Mouse (Mus musculus) embryonic facial prominence, embryonic 15.5 days (tissue): Measurements from ENCODE around the gene Gm20388. TPM values are rescaled to one million over a fixed set of nuclear protein-coding genes. Genes with fewer than 3 reads are reported as not detected.

Experiments used
- ATAC-seq: fragments of 200-750 bp; cut with Nextera tagmentation; 2 replicates; pipeline ENCODE4 v1.8.0; 2017; ENCODE audit warnings: low read depth, moderate TSS enrichment; ENCODE audit not compliant: insufficient number of reproducible peaks, low FRiP score, low TSS enrichment
- H3K27ac ChIP-seq: fragments of 300-500 bp; sonication (generic); replicated peaks from 2 replicates; pipeline ENCODE4 v1.5.1; 2015; ENCODE audit warnings: mild to moderate bottlenecking, inconsistent platforms
- H3K27me3 ChIP-seq: fragments of 300-500 bp; sonication (generic); 2 replicates; pipeline ENCODE4 v1.6.1; 2015; ENCODE audit warnings: inconsistent platforms
- H3K36me3 ChIP-seq: fragments of 300-500 bp; sonication (generic); 2 replicates; pipeline ENCODE4 v1.6.1; 2015; ENCODE audit warnings: mild to moderate bottlenecking, inconsistent platforms
- H3K4me1 ChIP-seq: fragments of 300-500 bp; sonication (generic); 2 replicates; pipeline ENCODE4 v1.6.1; 2015; ENCODE audit warnings: inconsistent platforms
- H3K4me2 ChIP-seq: fragments of 300-500 bp; sonication (generic); replicated peaks from 2 replicates; pipeline ENCODE4 v1.6.1; 2015; ENCODE audit warnings: mild to moderate bottlenecking, inconsistent platforms
- H3K4me3 ChIP-seq: fragments of 300-500 bp; sonication (generic); replicated peaks from 2 replicates; pipeline ENCODE4 v1.5.1; 2015; ENCODE audit warnings: mild to moderate bottlenecking, inconsistent platforms
- H3K9ac ChIP-seq: fragments of 300-500 bp; sonication (generic); 2 replicates; pipeline ENCODE4 v1.6.1; 2015; ENCODE audit warnings: inconsistent platforms
- H3K9me3 ChIP-seq: fragments of 300-500 bp; sonication (generic); replicated peaks from 2 replicates; pipeline ENCODE4 v1.6.1; 2016; ENCODE audit warnings: inconsistent platforms
- WGBS: fragments of 180-500 bp; shearing (Covaris S2); methylation state at CpG from one replicate; pipeline ENCODE4 v1.1.7; 2015; 5-methylcytosine and 5-hydroxymethylcytosine counted together
- polyA plus RNA-seq: library from polyadenylated mRNA; unstranded; fragments of >200 nt; fragmentation: Nextera tagmentation; extraction: Ambion mirVana; gene quantifications from 2 replicates; pipeline ENCODE4 v1.2.1, GENCODE M21; 2015

Gm20388 gene
- polyA plus RNA-seq, 1 experiment from 2014 or later = 8.0 TPM

GRCm38 (mm10) chr8:120044907-120045306 lies 134.3 kb downstream of the Gm20388 start:
- WGBS = 93% methylated on average over 8 of the region's 8 CpGs
- H3K27ac ChIP-seq = no peak overlapping the region
- no peak overlapping the region for H3K4me3 ChIP-seq
- no peaks in the 10 kb centered on the region for H3K9me3 ChIP-seq
- no peak for ATAC-seq
- no peak overlapping the region for H3K9ac ChIP-seq
- peaks cover 16% of the 10 kb centered on the region for H3K4me1 ChIP-seq
- H3K27me3 ChIP-seq = no peaks in the 10 kb centered on the region
- H3K36me3 ChIP-seq = no peaks in the 10 kb centered on the region
- H3K4me2 ChIP-seq = no peak overlapping the region

GRCm38 (mm10) chr8:120045471-120045870 lies 134.8 kb downstream of the Gm20388 start:
- ATAC-seq = no peak
- Histone ChIP-seq H3K36me3 (no peaks in the 10 kb centered on the region), H3K4me3 (no peak overlapping the region), H3K27ac (no peak overlapping the region), H3K9ac (no peak overlapping the region), H3K4me1 (peaks cover 21% of the 10 kb centered on the region), H3K4me2 (no peak overlapping the region), H3K27me3 (no peaks in the 10 kb centered on the region), H3K9me3 (no peaks in the 10 kb centered on the region)
- 16% methylated on average over 5 of the region's 5 CpGs for WGBS

- no peaks in the 10 kb centered on the region for H3K27me3 ChIP-seq
- peak; percentile 67 for ATAC-seq
- no peak overlapping the region for H3K4me3 ChIP-seq
- H3K4me2 ChIP-seq = no peak overlapping the region
- no peaks in the 10 kb centered on the region for H3K9me3 ChIP-seq
- peak overlapping the region; percentile 79 for H3K27ac ChIP-seq
- WGBS = 40% methylated on average over 14 of the region's 14 CpGs
- H3K36me3 ChIP-seq = no peaks in the 10 kb centered on the region
- H3K4me1 ChIP-seq = peaks cover 31% of the 10 kb centered on the region
- no peak overlapping the region for H3K9ac ChIP-seq
Measured at GRCm38 (mm10) chr8:120046258-120047020, 135.8 kb downstream of the Gm20388 start.

GRCm38 (mm10) chr8:120049949-120050348 lies 139.3 kb downstream of the Gm20388 start:
- Histone ChIP-seq H3K9me3 (no peaks in the 10 kb centered on the region), H3K27ac (no peak overlapping the region), H3K4me1 (peaks cover 40% of the 10 kb centered on the region), H3K4me2 (no peak overlapping the region), H3K36me3 (no peaks in the 10 kb centered on the region), H3K27me3 (no peaks in the 10 kb centered on the region), H3K4me3 (no peak overlapping the region), H3K9ac (no peak overlapping the region)
- 53% methylated on average over 13 of the region's 13 CpGs for WGBS
- no peak for ATAC-seq

GRCm38 (mm10) chr8:120050376-120050775 lies 139.7 kb downstream of the Gm20388 start:
- Histone ChIP-seq H3K27me3 (no peaks in the 10 kb centered on the region), H3K9ac (no peak overlapping the region), H3K27ac (no peak overlapping the region), H3K9me3 (no peaks in the 10 kb centered on the region), H3K4me3 (no peak overlapping the region), H3K36me3 (no peaks in the 10 kb centered on the region), H3K4me1 (peaks cover 40% of the 10 kb centered on the region), H3K4me2 (no peak overlapping the region)
- 60% methylated on average over 10 of the region's 10 CpGs for WGBS
- ATAC-seq = no peak

- Histone ChIP-seq H3K27me3 (no peaks in the 10 kb centered on the region), H3K36me3 (no peaks in the 10 kb centered on the region), H3K4me1 (peaks cover 34% of the 10 kb centered on the region), H3K27ac (0 out of 2 replicates have a peak overlapping the region, but pooled peaks have one; percentile 23), H3K9ac (no peak overlapping the region), H3K9me3 (no peaks in the 10 kb centered on the region), H3K4me2 (no peak overlapping the region), H3K4me3 (no peak overlapping the region)
- ATAC-seq = no peak
- 35% methylated on average over 4 of the region's 4 CpGs for WGBS
Measured at GRCm38 (mm10) chr8:120051006-120051405, 140.4 kb downstream of the Gm20388 start.

GRCm38 (mm10) chr8:120051908-120052307 lies 141.3 kb downstream of the Gm20388 start:
- H3K27ac ChIP-seq = peak overlapping the region; percentile 45; the same call in 1 of the 2 replicates
- H3K36me3 ChIP-seq = no peaks in the 10 kb centered on the region
- peaks cover 25% of the 10 kb centered on the region for H3K4me1 ChIP-seq
- 43% methylated on average over 4 of the region's 4 CpGs for WGBS
- no peak for ATAC-seq
- H3K4me3 ChIP-seq = no peak overlapping the region
- H3K27me3 ChIP-seq = no peaks in the 10 kb centered on the region
- no peaks in the 10 kb centered on the region for H3K9me3 ChIP-seq
- no peak overlapping the region for H3K4me2 ChIP-seq
- no peak overlapping the region for H3K9ac ChIP-seq

- Histone ChIP-seq H3K9me3 (no peaks in the 10 kb centered on the region), H3K4me2 (no peak overlapping the region), H3K27ac (peak overlapping the region; percentile 45; the same call in 1 of the 2 replicates), H3K9ac (no peak overlapping the region), H3K27me3 (no peaks in the 10 kb centered on the region), H3K36me3 (no peaks in the 10 kb centered on the region), H3K4me3 (no peak overlapping the region), H3K4me1 (peaks cover 24% of the 10 kb centered on the region)
- ATAC-seq = no peak
- WGBS = 69% methylated on average over 8 of the region's 8 CpGs
Measured at GRCm38 (mm10) chr8:120052318-120052717, 141.7 kb downstream of the Gm20388 start.

GRCm38 (mm10) chr8:120054833-120055232 lies 144.2 kb downstream of the Gm20388 start:
- Histone ChIP-seq H3K9me3 (no peaks in the 10 kb centered on the region), H3K9ac (no peak overlapping the region), H3K27ac (no peak overlapping the region), H3K4me3 (no peak overlapping the region), H3K27me3 (no peaks in the 10 kb centered on the region), H3K4me2 (no peak overlapping the region), H3K36me3 (no peaks in the 10 kb centered on the region), H3K4me1 (peaks cover 24% of the 10 kb centered on the region)
- ATAC-seq = no peak
- 84% methylated on average over 3 of the region's 3 CpGs for WGBS

GRCm38 (mm10) chr8:120057078-120057477 lies 146.4 kb downstream of the Gm20388 start:
- Histone ChIP-seq H3K27ac (no peak overlapping the region), H3K4me3 (no peak overlapping the region), H3K4me2 (no peak overlapping the region), H3K36me3 (no peaks in the 10 kb centered on the region), H3K9ac (no peak overlapping the region), H3K4me1 (peaks cover 8% of the 10 kb centered on the region), H3K9me3 (no peaks in the 10 kb centered on the region), H3K27me3 (no peaks in the 10 kb centered on the region)
- no peak for ATAC-seq
- WGBS = 53% methylated on average over 2 of the region's 2 CpGs

- WGBS = 88% methylated on average over 14 of the region's 14 CpGs
- no peak for ATAC-seq
Measured at GRCm38 (mm10) chr8:120062742-120063141, 152.1 kb downstream of the Gm20388 start.

GRCm38 (mm10) chr8:120063326-120063725 lies 152.7 kb downstream of the Gm20388 start:
- WGBS = 50% methylated on average over 3 of the region's 3 CpGs
- no peak overlapping the region for H3K27ac ChIP-seq
- no peaks in the 10 kb centered on the region for H3K9me3 ChIP-seq

More at GRCm38 (mm10) chr8:120062742-120063141, 152.1 kb downstream of the Gm20388 start:
- H3K9me3 ChIP-seq = no peaks in the 10 kb centered on the region
- H3K36me3 ChIP-seq = no peaks in the 10 kb centered on the region
- H3K27me3 ChIP-seq = no peaks in the 10 kb centered on the region
- H3K9ac ChIP-seq = no peak overlapping the region
- H3K4me2 ChIP-seq = no peak overlapping the region
- no peak overlapping the region for H3K4me3 ChIP-seq
- no peak overlapping the region for H3K27ac ChIP-seq
- H3K4me1 ChIP-seq = peaks cover 7% of the 10 kb centered on the region; the same call in 1 of the 2 replicates

More at GRCm38 (mm10) chr8:120063326-120063725, 152.7 kb downstream of the Gm20388 start:
- Histone ChIP-seq H3K4me2 (no peak overlapping the region), H3K27me3 (no peaks in the 10 kb centered on the region), H3K4me3 (no peak overlapping the region), H3K4me1 (peaks cover 12% of the 10 kb centered on the region; the same call in 1 of the 2 replicates), H3K36me3 (no peaks in the 10 kb centered on the region), H3K9ac (no peak overlapping the region)
- no peak for ATAC-seq
